Mouse (Mus musculus) hindbrain, embryonic 14.5 days (tissue): ENCODE measurements around the gene Smyd4. TPM values are rescaled to one million over a fixed set of nuclear protein-coding genes. Genes with fewer than 3 reads are reported as not detected.

Source experiments
- ATAC-seq: fragments of 200-750 bp; cut with Nextera tagmentation; 2 replicates; pipeline ENCODE4 v1.8.0; 2017; ENCODE audit warnings: moderate number of reproducible peaks, mild to moderate bottlenecking, moderate TSS enrichment, moderate library complexity; ENCODE audit not compliant: low FRiP score
- DNase-seq: peaks from one replicate; pipeline ENCODE4 v3.0.0-alpha.2; 2015; ENCODE audit warnings: low spot score
- H3K27ac ChIP-seq: fragments of 300-500 bp; sonication (generic); 2 replicates; pipeline ENCODE4 v1.5.1; 2014; ENCODE audit warnings: mild to moderate bottlenecking, moderate library complexity
- H3K27me3 ChIP-seq: fragments of 300-500 bp; sonication (generic); 2 replicates; pipeline ENCODE4 v1.6.1; 2014; ENCODE audit warnings: mild to moderate bottlenecking, low read length, mixed read lengths; ENCODE audit not compliant: control insufficient read depth, insufficient read depth
- H3K36me3 ChIP-seq: fragments of 300-500 bp; sonication (generic); replicated peaks from 2 replicates; pipeline ENCODE4 v1.6.1; 2014; ENCODE audit not compliant: control insufficient read depth, insufficient read depth
- H3K4me1 ChIP-seq: fragments of 300-500 bp; sonication (generic); replicated peaks from 2 replicates; pipeline ENCODE4 v1.6.1; 2014; ENCODE audit warnings: antibody characterized with exemption, low read length, mixed read lengths; ENCODE audit not compliant: control insufficient read depth, insufficient read depth
- H3K4me2 ChIP-seq: fragments of 300-500 bp; sonication (generic); replicated peaks from 2 replicates; pipeline ENCODE4 v1.6.1; 2014; ENCODE audit warnings: mild to moderate bottlenecking, moderate library complexity
- H3K4me3 ChIP-seq: fragments of 300-500 bp; sonication (generic); replicated peaks from 2 replicates; pipeline ENCODE4 v1.5.1; 2014; ENCODE audit warnings: mild to moderate bottlenecking, low read length
- H3K9ac ChIP-seq: fragments of 300-500 bp; sonication (generic); 2 replicates; pipeline ENCODE4 v1.6.1; 2014
- H3K9me3 ChIP-seq: fragments of 300-500 bp; sonication (generic); 2 replicates; pipeline ENCODE4 v1.6.1; 2016; ENCODE audit warnings: low read length; ENCODE audit not compliant: control insufficient read depth
- WGBS: fragments of 180-500 bp; shearing (Covaris S2); extraction: QIAGEN DNeasy Blood & Tissue Kit; methylation state at CpG from one replicate; pipeline ENCODE4 v1.1.7; 2014; 5-methylcytosine and 5-hydroxymethylcytosine counted together
- microRNA-seq: library from miRNA; unstranded; fragments of <30 nt; microRNA quantifications from one replicate; pipeline ENCODE4, GENCODE M21; 2016
- polyA plus RNA-seq: library from polyadenylated mRNA; unstranded; fragments of >200 nt; fragmentation: Nextera tagmentation; extraction: Ambion mirVana; gene quantifications from 2 replicates; pipeline ENCODE4 v1.2.1, GENCODE M21; 2014

Gene Smyd4
- polyA plus RNA-seq, 1 experiment from 2014 or later: 13.2 TPM

DNA sequence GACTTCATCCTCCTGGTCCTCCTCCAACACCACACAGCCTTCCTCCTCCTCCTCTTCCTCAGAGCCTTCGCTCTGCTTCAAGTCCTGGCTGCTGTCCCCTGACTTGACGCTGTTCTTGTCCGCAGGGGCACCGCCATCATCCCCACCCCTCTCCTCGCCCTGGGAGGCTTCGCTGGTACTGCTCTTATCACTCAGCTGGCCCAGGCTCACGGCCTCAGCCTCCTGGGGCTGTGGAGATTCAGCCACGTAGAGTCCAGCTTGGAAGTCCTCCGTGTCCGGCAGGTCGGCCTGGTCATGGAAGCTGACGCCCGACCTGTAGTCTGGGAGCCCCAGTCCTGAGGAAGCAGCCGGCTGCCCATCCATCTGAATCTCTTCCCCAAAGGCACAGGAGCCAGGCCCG is 102.7 kb downstream of the Smyd4 start:
- Histone ChIP-seq H3K27ac (no peak overlapping the region), H3K9ac (no peak overlapping the region; the same call in 1 of the 2 replicates), H3K27me3 (no peaks in the 10 kb centered on the region), H3K4me1 (peaks cover 14% of the 10 kb centered on the region), H3K4me2 (no peak overlapping the region), H3K36me3 (peaks cover 33% of the 10 kb centered on the region), H3K9me3 (no peaks in the 10 kb centered on the region), H3K4me3 (no peak overlapping the region)
- no peak for ATAC-seq
- 86% methylated on average over 15 of the region's 15 CpGs for WGBS
- no peak for DNase-seq

DNA sequence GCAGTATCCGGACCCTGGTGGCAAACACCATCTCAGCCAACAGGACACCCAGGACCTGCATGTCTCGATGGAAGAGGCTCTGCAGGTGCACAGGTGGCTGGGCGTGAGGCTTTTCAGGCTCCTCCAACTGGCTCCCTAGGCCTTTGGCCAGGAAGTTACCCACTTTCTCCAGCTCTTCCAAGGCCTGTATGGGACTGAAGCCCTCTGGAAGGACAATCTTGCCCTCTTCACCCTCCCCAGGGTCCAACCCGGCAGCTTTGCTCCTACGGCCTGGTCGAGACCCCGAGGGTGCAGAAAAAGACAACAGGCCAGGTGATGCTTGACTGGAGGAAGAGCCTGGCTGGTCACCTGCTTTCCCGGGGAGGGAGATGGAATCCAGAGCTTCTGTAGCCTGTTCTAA is 103.8 kb downstream of the Smyd4 start:
- Histone ChIP-seq H3K9me3 (no peaks in the 10 kb centered on the region), H3K36me3 (peaks cover 24% of the 10 kb centered on the region), H3K27ac (no peak overlapping the region), H3K4me1 (peaks cover 14% of the 10 kb centered on the region), H3K4me2 (no peak overlapping the region), H3K27me3 (no peaks in the 10 kb centered on the region), H3K9ac (no peak overlapping the region), H3K4me3 (no peak overlapping the region)
- no peak for DNase-seq
- ATAC-seq: no peak
- WGBS: 93% methylated on average over 8 of the region's 8 CpGs

DNA sequence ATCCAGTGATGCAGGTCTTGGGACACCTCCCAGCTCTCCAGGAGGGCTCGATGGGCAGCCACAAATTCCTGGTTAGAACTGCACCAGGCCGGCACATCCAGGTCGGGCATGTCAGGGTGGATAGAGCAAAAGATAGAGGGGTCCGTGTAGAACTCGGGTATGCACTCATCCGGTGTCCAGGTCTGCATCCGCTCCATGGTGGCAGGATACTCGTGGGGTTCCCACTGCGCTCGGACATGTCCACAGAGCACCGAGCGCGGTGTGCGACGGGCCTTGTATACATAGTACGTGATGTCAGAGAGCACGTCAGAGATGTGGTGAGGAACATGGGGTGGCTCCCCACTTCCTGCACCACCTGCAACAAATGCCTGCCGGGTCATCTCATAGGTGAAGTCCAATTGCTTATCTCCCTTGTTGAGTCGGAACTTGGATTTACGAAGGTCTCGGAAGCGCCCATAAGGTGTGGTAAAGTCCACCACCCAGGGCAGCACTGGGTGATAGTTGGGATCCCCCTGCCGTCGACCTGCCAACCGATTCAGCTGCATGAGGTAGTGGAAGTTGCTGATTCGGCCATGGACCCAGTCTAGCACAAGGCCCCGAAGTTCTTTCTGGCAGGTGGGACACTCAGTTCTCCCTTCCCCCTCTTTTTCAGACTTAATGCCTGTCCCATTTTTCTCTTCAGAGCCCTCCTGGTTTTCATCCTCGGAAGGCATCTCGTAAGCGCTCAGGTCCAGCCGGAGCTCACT is 104.8 kb downstream of the Smyd4 start:
- 94% methylated on average over 31 of the region's 31 CpGs for WGBS
- no peak for ATAC-seq
- Histone ChIP-seq H3K27me3 (no peaks in the 10 kb centered on the region), H3K9me3 (no peaks in the 10 kb centered on the region), H3K4me1 (peaks cover 14% of the 10 kb centered on the region), H3K4me2 (peak overlapping the region; percentile 94), H3K9ac (no peak overlapping the region), H3K36me3 (peaks cover 17% of the 10 kb centered on the region), H3K27ac (no peak overlapping the region), H3K4me3 (no peak overlapping the region; the same call in 1 of the 2 replicates)
- DNase-seq: no peak

DNA sequence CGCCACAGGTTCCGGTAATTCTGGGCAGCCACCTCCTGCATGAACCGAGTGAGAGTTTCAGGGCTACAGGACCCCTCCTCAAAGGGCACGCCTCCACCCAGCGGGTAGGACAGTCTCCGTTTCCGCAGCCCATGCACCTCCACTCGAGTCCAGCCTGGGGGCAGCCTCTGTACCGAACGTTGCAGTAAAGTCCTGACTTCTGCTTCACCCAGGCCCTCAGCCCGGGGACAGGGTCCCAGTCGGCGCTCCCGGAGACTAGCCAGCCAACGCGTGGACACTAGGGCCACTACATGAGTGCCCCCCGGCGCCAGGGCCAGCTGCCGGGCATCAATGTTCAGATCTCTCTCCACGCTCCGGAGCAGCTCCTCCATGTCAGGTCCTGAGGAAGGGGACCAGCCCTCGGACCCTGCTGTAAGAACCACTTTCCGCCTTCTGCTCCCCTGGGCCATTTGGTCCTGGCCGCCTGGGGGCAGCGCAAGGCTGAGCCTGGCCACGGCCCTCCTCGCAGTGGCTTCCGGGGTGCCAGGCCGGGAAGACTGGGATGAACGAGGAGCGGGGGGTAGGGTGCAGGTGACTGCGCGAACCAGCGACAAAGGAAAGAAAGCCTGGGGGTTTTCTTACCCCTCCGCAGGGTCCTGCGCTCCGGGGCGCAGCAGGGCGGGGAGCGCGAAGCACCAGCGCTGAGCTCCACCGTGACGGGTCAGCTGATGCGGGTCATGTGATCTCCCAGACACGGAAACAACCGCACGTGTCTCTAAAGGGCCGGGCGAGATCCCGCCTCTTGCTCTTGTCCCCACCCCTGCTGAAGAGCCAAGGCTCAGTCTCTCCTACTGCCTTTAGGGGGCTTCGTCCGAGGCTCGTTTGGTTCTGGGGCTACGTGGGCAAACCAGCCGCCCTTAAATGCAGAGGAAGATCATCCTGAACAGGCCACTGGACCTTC is 106.0 kb downstream of the Smyd4 start, which contains the start of gene Wdr81:
Wdr81 (minus strand) TSS at position 727 of the 940 bp plus-strand sequence.
- Histone ChIP-seq H3K9me3 (no peaks in the 10 kb centered on the region), H3K4me1 (peaks cover 14% of the 10 kb centered on the region), H3K9ac (peak within 1 kb of the TSS; percentile 78), H3K4me2 (peak within 1 kb of the TSS; percentile 94), H3K4me3 (peak within 1 kb of the TSS; percentile 78), H3K27ac (no peak within 1 kb of the TSS; the same call in 1 of the 2 replicates), H3K27me3 (no peaks in the 10 kb centered on the region), H3K36me3 (peaks cover 4% of the 10 kb centered on the region)
- ATAC-seq (peak; percentile 94), DNase-seq (peak; percentile 84)
- 3% methylated on average over 56 of the region's 56 CpGs for WGBS

Small RNAs within 50 kb of the gene (microRNA-seq; reads per million reads assigned to microRNA genes)
- gene Gm47300: not detected

Other genes starting within 250 kb of the Smyd4 start
- gene Hic1, start 178.9 kb upstream of the Smyd4 start, polyA plus RNA-seq: 1.9 and 2.6 TPM in 2 replicates
- 17.4 and 20.3 TPM in 2 replicates for gene Ovca2, start 169.6 kb upstream of the Smyd4 start, polyA plus RNA-seq
- gene Dph1, start 157.2 kb upstream of the Smyd4 start, polyA plus RNA-seq: 13.6 and 14.4 TPM in 2 replicates
- 8.5 and 10.3 TPM in 2 replicates for gene Rtn4rl1, start 154.7 kb upstream of the Smyd4 start, polyA plus RNA-seq
- gene Rpa1, start 109 bp upstream of the Smyd4 start, polyA plus RNA-seq: 48.0 and 51.1 TPM in 2 replicates
- gene Serpinf1, start 74.3 kb downstream of the Smyd4 start, polyA plus RNA-seq: 49.9 and 66.1 TPM in 2 replicates
- not detected in 2 replicates for gene Serpinf2, start 91.2 kb downstream of the Smyd4 start, polyA plus RNA-seq
- 6.5 and 7.9 TPM in 2 replicates for gene Wdr81, start 106.3 kb downstream of the Smyd4 start, polyA plus RNA-seq
- 1.6 and 4.5 TPM in 2 replicates for gene Tlcd2, start 113.3 kb downstream of the Smyd4 start, polyA plus RNA-seq
- gene Prpf8, start 138.4 kb downstream of the Smyd4 start, polyA plus RNA-seq: 74.5 and 83.2 TPM in 2 replicates
- 2.8 and 3.1 TPM in 2 replicates for gene Rilp, start 161.7 kb downstream of the Smyd4 start, polyA plus RNA-seq
- 3.5 and 4.2 TPM in 2 replicates for gene Scarf1, start 165.1 kb downstream of the Smyd4 start, polyA plus RNA-seq
- 13.8 and 15.2 TPM in 2 replicates for gene Slc43a2, start 183.3 kb downstream of the Smyd4 start, polyA plus RNA-seq
- 136 and 159 TPM in 2 replicates for gene Pitpna, start 239.7 kb downstream of the Smyd4 start, polyA plus RNA-seq